Mouse (Mus musculus) limb, embryonic 11.5 days (tissue): ENCODE measurements around the gene Vps72. TPM values are rescaled to one million over a fixed set of nuclear protein-coding genes. Genes with fewer than 3 reads are reported as not detected.

ENCODE experiments used
- ATAC-seq: fragments of 200-750 bp; cut with Nextera tagmentation; 2 replicates; pipeline ENCODE4 v1.8.0; 2017; ENCODE audit warnings: low read depth; ENCODE audit not compliant: insufficient number of reproducible peaks, low FRiP score, low TSS enrichment
- DNase-seq: peaks from one replicate; pipeline ENCODE4 v3.0.0-alpha.2; 2015; ENCODE audit warnings: low spot score
- H3K27ac ChIP-seq: fragments of 300-500 bp; sonication (generic); replicated peaks from 2 replicates; pipeline ENCODE4 v1.5.1; 2014; ENCODE audit warnings: low read depth, mild to moderate bottlenecking, low read length
- H3K27me3 ChIP-seq: fragments of 300-500 bp; sonication (generic); 2 replicates; pipeline ENCODE4 v1.6.1; 2014; ENCODE audit warnings: mild to moderate bottlenecking, low read length, mixed read lengths; ENCODE audit not compliant: control insufficient read depth, insufficient read depth
- H3K36me3 ChIP-seq: fragments of 300-500 bp; sonication (generic); 2 replicates; pipeline ENCODE4 v1.6.1; 2014; ENCODE audit warnings: mild to moderate bottlenecking, low read length, moderate library complexity, mixed read lengths; ENCODE audit not compliant: control insufficient read depth, insufficient read depth
- H3K4me1 ChIP-seq: fragments of 300-500 bp; sonication (generic); 2 replicates; pipeline ENCODE4 v1.6.1; 2014; ENCODE audit warnings: low read length, mixed read lengths; ENCODE audit not compliant: control insufficient read depth, insufficient read depth
- H3K4me2 ChIP-seq: fragments of 300-500 bp; sonication (generic); 2 replicates; pipeline ENCODE4 v1.6.1; 2014; ENCODE audit warnings: low read depth, mild to moderate bottlenecking, moderate library complexity; ENCODE audit not compliant: severe bottlenecking
- H3K4me3 ChIP-seq: fragments of 300-500 bp; sonication (generic); 2 replicates; pipeline ENCODE4 v1.5.1; 2014; ENCODE audit warnings: low read depth, low read length
- H3K9ac ChIP-seq: fragments of 300-500 bp; sonication (generic); 2 replicates; pipeline ENCODE4 v1.6.1; 2014; ENCODE audit warnings: mild to moderate bottlenecking, low read length
- H3K9me3 ChIP-seq: fragments of 300-500 bp; sonication (generic); 2 replicates; pipeline ENCODE4 v1.6.1; 2016; ENCODE audit warnings: low read length; ENCODE audit not compliant: control insufficient read depth
- WGBS: fragments of 180-500 bp; shearing (Covaris S2); extraction: QIAGEN DNeasy Blood & Tissue Kit; methylation state at CpG from one replicate; pipeline ENCODE4 v1.1.7; 2014; 5-methylcytosine and 5-hydroxymethylcytosine counted together
- polyA plus RNA-seq: library from polyadenylated mRNA; unstranded; fragments of >200 nt; fragmentation: Nextera tagmentation; extraction: Ambion mirVana; gene quantifications from 2 replicates; pipeline ENCODE4 v1.2.1, GENCODE M21; 2014

The Vps72 gene
- polyA plus RNA-seq, 1 experiment from 2014 or later = 254 TPM

GRCm38 (mm10) chr3:95135023-95135422, 24.2 kb downstream of the Vps72 start:
- WGBS = 30% methylated on average over 6 of the region's 6 CpGs
- Histone ChIP-seq H3K27me3 (no peaks in the 10 kb centered on the region), H3K27ac (no peak overlapping the region), H3K9ac (no peak overlapping the region), H3K36me3 (0 out of 2 replicates have a peak, but pooled peaks cover 2% of the 10 kb centered on the region), H3K4me2 (peak overlapping the region; percentile 48), H3K4me1 (peaks cover 4% of the 10 kb centered on the region; the same call in 1 of the 2 replicates), H3K9me3 (no peaks in the 10 kb centered on the region), H3K4me3 (peak overlapping the region; percentile 20)
- DNase-seq (no peak), ATAC-seq (no peak)

- WGBS = 92% methylated on average over 7 of the region's 7 CpGs
- ATAC-seq = no peak
- H3K4me3 ChIP-seq = peak overlapping the region; percentile 20; the same call in 1 of the 2 replicates
Measured at GRCm38 (mm10) chr3:95135433-95136052, 24.7 kb downstream of the Vps72 start.

GRCm38 (mm10) chr3:95136336-95136735, 25.5 kb downstream of the Vps72 start:
- no peaks in the 10 kb centered on the region for H3K9me3 ChIP-seq
- no peak overlapping the region for H3K4me2 ChIP-seq
- WGBS = 99% methylated on average over 3 of the region's 3 CpGs
- H3K36me3 ChIP-seq = no peaks in the 10 kb centered on the region
- no peak for ATAC-seq
- H3K27me3 ChIP-seq = no peaks in the 10 kb centered on the region
- no peak overlapping the region for H3K27ac ChIP-seq
- DNase-seq = no peak
- no peak overlapping the region for H3K4me3 ChIP-seq
- H3K9ac ChIP-seq = no peak overlapping the region
- peaks cover 4% of the 10 kb centered on the region; the same call in 1 of the 2 replicates for H3K4me1 ChIP-seq

More at GRCm38 (mm10) chr3:95135433-95136052, 24.7 kb downstream of the Vps72 start:
- Histone ChIP-seq H3K4me1 (peaks cover 4% of the 10 kb centered on the region; the same call in 1 of the 2 replicates), H3K36me3 (no peaks in the 10 kb centered on the region), H3K27ac (no peak overlapping the region), H3K9ac (no peak overlapping the region), H3K9me3 (no peaks in the 10 kb centered on the region), H3K4me2 (peak overlapping the region; percentile 48), H3K27me3 (no peaks in the 10 kb centered on the region)
- no peak for DNase-seq

GRCm38 (mm10) chr3:95139586-95140288, 28.9 kb downstream of the Vps72 start:
- Histone ChIP-seq H3K27me3 (no peaks in the 10 kb centered on the region), H3K4me3 (no peak overlapping the region), H3K36me3 (no peaks in the 10 kb centered on the region), H3K4me1 (peaks cover 4% of the 10 kb centered on the region; the same call in 1 of the 2 replicates), H3K4me2 (no peak overlapping the region), H3K9me3 (no peaks in the 10 kb centered on the region), H3K27ac (no peak overlapping the region), H3K9ac (no peak overlapping the region)
- ATAC-seq = no peak
- WGBS = 70% methylated on average over 25 of the region's 25 CpGs
- no peak for DNase-seq

- Histone ChIP-seq H3K27ac (no peak overlapping the region), H3K9ac (no peak overlapping the region), H3K4me3 (no peak overlapping the region), H3K9me3 (no peaks in the 10 kb centered on the region), H3K4me2 (no peak overlapping the region), H3K27me3 (no peaks in the 10 kb centered on the region), H3K36me3 (no peaks in the 10 kb centered on the region), H3K4me1 (no peaks in the 10 kb centered on the region; the same call in 1 of the 2 replicates)
- WGBS = 61% methylated on average over 18 of the region's 18 CpGs
- DNase-seq (no peak), ATAC-seq (no peak)
Measured at GRCm38 (mm10) chr3:95140289-95140595, 29.4 kb downstream of the Vps72 start.

- Histone ChIP-seq H3K4me2 (no peak overlapping the region), H3K9me3 (no peaks in the 10 kb centered on the region), H3K27ac (no peak overlapping the region), H3K27me3 (no peaks in the 10 kb centered on the region), H3K4me3 (no peak overlapping the region), H3K36me3 (no peaks in the 10 kb centered on the region), H3K9ac (no peak overlapping the region), H3K4me1 (no peaks in the 10 kb centered on the region)
- ATAC-seq (no peak), DNase-seq (no peak)
- 87% methylated on average over 6 of the region's 6 CpGs for WGBS
Measured at GRCm38 (mm10) chr3:95140795-95141194, 30.0 kb downstream of the Vps72 start.

- no peaks in the 10 kb centered on the region for H3K9me3 ChIP-seq
- no peak overlapping the region for H3K4me3 ChIP-seq
- no peaks in the 10 kb centered on the region for H3K36me3 ChIP-seq
- ATAC-seq (no peak), DNase-seq (no peak)
- WGBS = 95% methylated on average over 9 of the region's 9 CpGs
- no peak overlapping the region for H3K4me2 ChIP-seq
- H3K27ac ChIP-seq = no peak overlapping the region
- H3K27me3 ChIP-seq = no peaks in the 10 kb centered on the region
- no peaks in the 10 kb centered on the region for H3K4me1 ChIP-seq
- H3K9ac ChIP-seq = no peak overlapping the region
Measured at GRCm38 (mm10) chr3:95141474-95141873, 30.7 kb downstream of the Vps72 start.

GRCm38 (mm10) chr3:95141952-95142616, 31.3 kb downstream of the Vps72 start, which contains the start of gene Tnfaip8l2:
TSS of gene Tnfaip8l2 (minus strand) at chr3:95142360.
- no peak for ATAC-seq
- no peak for DNase-seq
- Histone ChIP-seq H3K4me3 (no peak within 1 kb of the TSS), H3K9ac (no peak within 1 kb of the TSS), H3K4me2 (no peak within 1 kb of the TSS), H3K27ac (no peak within 1 kb of the TSS), H3K4me1 (no peaks in the 10 kb centered on the region), H3K9me3 (no peaks in the 10 kb centered on the region), H3K27me3 (no peaks in the 10 kb centered on the region), H3K36me3 (no peaks in the 10 kb centered on the region)
- WGBS = 83% methylated on average over 10 of the region's 10 CpGs
